Mouse (Mus musculus): ENCODE data around the gene Ano2. TPM values are rescaled to one million over a fixed set of nuclear protein-coding genes. Genes with fewer than 3 reads are reported as not detected.
A peak's percentile ranks its signal among the peaks of the same experiment; 100 is the strongest.

Gene Ano2
- 0.03 and 0.28 TPM in 2 replicates for polyA plus RNA-seq (2012; rRNA removed)

GRCm38 (mm10) chr6:125690057-125690703 lies at the start of gene Ano2:
Gene Ano2 (plus strand): TSS chr6:125690419.
- Histone ChIP-seq H3K4me3 (replicated peaks; ENCODE audit: extremely low read depth, low read depth, low read length) (no peak within 1 kb of the TSS), H3K4me1 (ENCODE audit: control insufficient read depth, insufficient read depth, low read length) (no peaks in the 10 kb centered on the region)
- no peak for DNase-seq
- WGBS, result 13% methylated on average over 20 of the region's 20 CpGs
- TF ChIP-seq POLR2A (IDR thresholded peaks at IDR 0.05; ENCODE audit: borderline replicate concordance, extremely low read depth, low read depth, low read length) (no peak), CTCF (IDR thresholded peaks at IDR 0.05; ENCODE audit: insufficient read depth, low read length) (no peak)

- WGBS, result 40% methylated on average over 4 of the region's 4 CpGs
- no peaks in the 10 kb centered on the region for H3K4me1 ChIP-seq (ENCODE audit: control insufficient read depth, insufficient read depth, low read length)
- TF ChIP-seq POLR2A (IDR thresholded peaks at IDR 0.05; ENCODE audit: borderline replicate concordance, extremely low read depth, low read depth, low read length) (no peak), CTCF (IDR thresholded peaks at IDR 0.05; ENCODE audit: insufficient read depth, low read length) (no peak)
- no peak for DNase-seq
- no peak overlapping the region for H3K4me3 ChIP-seq (replicated peaks; ENCODE audit: extremely low read depth, low read depth, low read length)
These were observed 49.7 kb upstream of the Ano2 start for GRCm38 (mm10) chr6:125640486-125640885.

- 79% methylated on average over 8 of the region's 8 CpGs for WGBS
- H3K4me1 ChIP-seq (ENCODE audit: control insufficient read depth, insufficient read depth, low read length), result no peaks in the 10 kb centered on the region
These were observed 49.1 kb upstream of the Ano2 start for GRCm38 (mm10) chr6:125641146-125641545.

GRCm38 (mm10) chr6:125648964-125649363 lies 41.3 kb upstream of the Ano2 start:
- Histone ChIP-seq H3K4me1 (ENCODE audit: control insufficient read depth, insufficient read depth, low read length) (no peaks in the 10 kb centered on the region), H3K4me3 (replicated peaks; ENCODE audit: extremely low read depth, low read depth, low read length) (no peak overlapping the region)
- TF ChIP-seq POLR2A (IDR thresholded peaks at IDR 0.05; ENCODE audit: borderline replicate concordance, extremely low read depth, low read depth, low read length) (no peak), CTCF (IDR thresholded peaks at IDR 0.05; ENCODE audit: insufficient read depth, low read length) (no peak)
- no peak for DNase-seq
- WGBS, result 69% methylated on average over 12 of the region's 12 CpGs

More at GRCm38 (mm10) chr6:125641146-125641545, 49.1 kb upstream of the Ano2 start:
- no peak overlapping the region for H3K4me3 ChIP-seq (replicated peaks; ENCODE audit: extremely low read depth, low read depth, low read length)
- DNase-seq, result no peak
- no peak for TF ChIP-seq POLR2A (IDR thresholded peaks at IDR 0.05; ENCODE audit: borderline replicate concordance, extremely low read depth, low read depth, low read length)
- no peak for TF ChIP-seq CTCF (IDR thresholded peaks at IDR 0.05; ENCODE audit: insufficient read depth, low read length)

- no peak for DNase-seq
- no peak for TF ChIP-seq CTCF (IDR thresholded peaks at IDR 0.05; ENCODE audit: insufficient read depth, low read length)
- TF ChIP-seq POLR2A (IDR thresholded peaks at IDR 0.05; ENCODE audit: borderline replicate concordance, extremely low read depth, low read depth, low read length), result no peak
- Histone ChIP-seq H3K4me3 (replicated peaks; ENCODE audit: extremely low read depth, low read depth, low read length) (no peak overlapping the region), H3K4me1 (ENCODE audit: control insufficient read depth, insufficient read depth, low read length) (no peaks in the 10 kb centered on the region)
- WGBS, result 69% methylated on average over 3 of the region's 3 CpGs
These were observed 38.9 kb upstream of the Ano2 start for GRCm38 (mm10) chr6:125651335-125651734.

- DNase-seq, result no peak
- 69% methylated on average over 1 of the region's 1 CpGs for WGBS
- Histone ChIP-seq H3K4me1 (ENCODE audit: control insufficient read depth, insufficient read depth, low read length) (no peaks in the 10 kb centered on the region), H3K4me3 (replicated peaks; ENCODE audit: extremely low read depth, low read depth, low read length) (no peak overlapping the region)
- no peak for TF ChIP-seq POLR2A (IDR thresholded peaks at IDR 0.05; ENCODE audit: borderline replicate concordance, extremely low read depth, low read depth, low read length)
- TF ChIP-seq CTCF (IDR thresholded peaks at IDR 0.05; ENCODE audit: insufficient read depth, low read length), result no peak
These were observed 36.8 kb upstream of the Ano2 start for GRCm38 (mm10) chr6:125653416-125653815.

GRCm38 (mm10) chr6:125656921-125657320 lies 33.3 kb upstream of the Ano2 start:
- Histone ChIP-seq H3K4me3 (replicated peaks; ENCODE audit: extremely low read depth, low read depth, low read length) (no peak overlapping the region), H3K4me1 (ENCODE audit: control insufficient read depth, insufficient read depth, low read length) (no peaks in the 10 kb centered on the region)
- WGBS, result 75% methylated on average over 13 of the region's 13 CpGs
- TF ChIP-seq CTCF (IDR thresholded peaks at IDR 0.05; ENCODE audit: insufficient read depth, low read length) (no peak), POLR2A (IDR thresholded peaks at IDR 0.05; ENCODE audit: borderline replicate concordance, extremely low read depth, low read depth, low read length) (no peak)
- no peak for DNase-seq

- Histone ChIP-seq H3K4me3 (replicated peaks; ENCODE audit: extremely low read depth, low read depth, low read length) (no peak overlapping the region), H3K4me1 (ENCODE audit: control insufficient read depth, insufficient read depth, low read length) (no peaks in the 10 kb centered on the region)
- WGBS, result 76% methylated on average over 5 of the region's 5 CpGs
- no peak for TF ChIP-seq POLR2A (IDR thresholded peaks at IDR 0.05; ENCODE audit: borderline replicate concordance, extremely low read depth, low read depth, low read length)
- TF ChIP-seq CTCF (IDR thresholded peaks at IDR 0.05; ENCODE audit: insufficient read depth, low read length), result no peak
- DNase-seq, result no peak
These were observed 32.3 kb upstream of the Ano2 start for GRCm38 (mm10) chr6:125657966-125658365.

- peak; percentile 66 for DNase-seq
- no peak overlapping the region for H3K4me3 ChIP-seq (replicated peaks; ENCODE audit: extremely low read depth, low read depth, low read length)
- no peak for TF ChIP-seq POLR2A (IDR thresholded peaks at IDR 0.05; ENCODE audit: borderline replicate concordance, extremely low read depth, low read depth, low read length)
- TF ChIP-seq CTCF (IDR thresholded peaks at IDR 0.05; ENCODE audit: insufficient read depth, low read length), result peak; percentile 73
- WGBS, result 50% methylated on average over 14 of the region's 14 CpGs
- H3K4me1 ChIP-seq (ENCODE audit: control insufficient read depth, insufficient read depth, low read length), result no peaks in the 10 kb centered on the region
These were observed 28.9 kb upstream of the Ano2 start for GRCm38 (mm10) chr6:125661106-125661877.

Data from lung, adult 2 months (tissue).